Mouse (Mus musculus) liver, embryonic 14.5 days (tissue): Measurements from ENCODE around the gene Slc38a8. TPM values are rescaled to one million over a fixed set of nuclear protein-coding genes. Genes with fewer than 3 reads are reported as not detected.

Experiments used
- ATAC-seq: fragments of 200-750 bp; cut with Nextera tagmentation; 2 replicates; pipeline ENCODE4 v1.8.0; 2017; ENCODE audit warnings: moderate number of reproducible peaks, mild to moderate bottlenecking, moderate library complexity; ENCODE audit not compliant: insufficient read depth
- DNase-seq, 3 experiments: peaks; one replicate each; pipeline ENCODE4 v3.0.0-alpha.2; 2012 to 2013; ENCODE audit warnings: low read depth in 3 of 3, low spot score in 3 of 3
- H3K27ac ChIP-seq: fragments of 300-500 bp; sonication (generic); 2 replicates; pipeline ENCODE4 v1.5.1; 2014; ENCODE audit warnings: moderate library complexity, mild to moderate bottlenecking, control low read depth, inconsistent platforms
- H3K27me3 ChIP-seq: fragments of 300-500 bp; sonication (generic); 2 replicates; pipeline ENCODE4 v1.6.1; 2014; ENCODE audit warnings: mild to moderate bottlenecking, low read length, moderate library complexity; ENCODE audit not compliant: control insufficient read depth, insufficient read depth
- H3K36me3 ChIP-seq: fragments of 300-500 bp; sonication (generic); replicated peaks from 2 replicates; pipeline ENCODE4 v1.6.1; 2014; ENCODE audit warnings: low read depth; ENCODE audit not compliant: control insufficient read depth, insufficient read depth
- H3K4me1 ChIP-seq, 2 experiments: fragments of 200-500 bp in 1 of 2; fragments of 300-500 bp in 1 of 2; sonication (generic) in 1 of 2; replicated peaks; 2 replicates each; pipeline ENCODE4 v1.6.1; 2012 to 2014; ENCODE audit warnings: antibody characterized with exemption in 1 of 2, inconsistent platforms in 1 of 2, low read length in 1 of 2; ENCODE audit not compliant: control insufficient read depth in 2 of 2, insufficient read depth in 2 of 2
- H3K4me2 ChIP-seq: fragments of 300-500 bp; sonication (generic); 2 replicates; pipeline ENCODE4 v1.6.1; 2014; ENCODE audit warnings: low read depth, mild to moderate bottlenecking, control low read depth, moderate library complexity
- H3K4me3 ChIP-seq, 2 experiments: fragments of 200-500 bp in 1 of 2; fragments of 300-500 bp in 1 of 2; sonication (generic) in 1 of 2; 2 replicates each; pipeline ENCODE4 v1.5.1; 2012 to 2014; ENCODE audit warnings: low read depth in 2 of 2, low read length in 2 of 2, mild to moderate bottlenecking in 2 of 2, control low read depth in 1 of 2, inconsistent platforms in 1 of 2, moderate library complexity in 1 of 2; ENCODE audit not compliant: insufficient read depth in 1 of 2
- H3K9ac ChIP-seq: fragments of 300-500 bp; sonication (generic); replicated peaks from 2 replicates; pipeline ENCODE4 v1.6.1; 2014; ENCODE audit warnings: mild to moderate bottlenecking, control low read depth, moderate library complexity
- H3K9me3 ChIP-seq: fragments of 300-500 bp; sonication (generic); 2 replicates; pipeline ENCODE4 v1.6.1; 2016; ENCODE audit warnings: low read length, mixed read lengths; ENCODE audit not compliant: control insufficient read depth
- CTCF ChIP-seq: IDR thresholded peaks from 2 replicates; pipeline ENCODE4 v1.5.1; 2016; ENCODE audit warnings: antibody characterized with exemption, low read depth, control low read depth
- EP300 ChIP-seq: IDR thresholded peaks from 2 replicates; pipeline ENCODE4 v1.6.1; 2016; ENCODE audit warnings: antibody characterized with exemption, low read depth
- WGBS: fragments of 180-500 bp; shearing (Covaris S2); extraction: QIAGEN DNeasy Blood & Tissue Kit; methylation state at CpG from one replicate; pipeline ENCODE4 v1.1.7; 2014; ENCODE audit not compliant: insufficient replicate concordance; 5-methylcytosine and 5-hydroxymethylcytosine counted together
- polyA plus RNA-seq, 2 experiments: library from polyadenylated mRNA; depleted of rRNA in 1 of 2; stranded (reverse) in 1 of 2; unstranded in 1 of 2; fragments of >200 nt; fragmentation: Nextera tagmentation in 1 of 2; extraction: Ambion mirVana in 1 of 2; gene quantifications; 2 replicates each; pipeline versions ENCODE4 v1.2.1 to v1.2.3; 2012 to 2014

Gene Slc38a8
- polyA plus RNA-seq, 2 experiments: 0.02 TPM; not detected in 1

DNA sequence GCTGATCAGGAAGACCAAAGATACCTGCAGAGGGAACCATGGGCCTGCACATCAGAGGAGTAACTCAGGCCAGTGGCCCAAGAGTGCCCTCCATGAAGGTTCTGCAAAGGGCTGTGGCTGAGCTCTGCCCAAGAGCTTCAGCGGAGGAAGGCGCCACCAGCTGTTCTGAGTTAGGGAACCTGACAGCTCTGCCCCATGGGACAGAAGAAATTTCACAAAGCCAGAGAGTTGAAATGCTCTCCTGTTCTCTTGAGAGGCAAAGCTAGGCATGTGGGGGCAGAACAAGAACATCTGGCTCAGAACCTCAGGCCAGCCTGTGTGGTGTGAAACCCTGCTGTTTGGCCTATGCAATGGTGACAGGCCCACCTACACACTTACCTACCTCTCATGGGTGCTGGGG, 1.7 kb downstream of the Slc38a8 start:
- H3K9ac ChIP-seq: no peak overlapping the region
- no peak overlapping the region for H3K4me3 ChIP-seq
- no peaks in the 10 kb centered on the region for H3K9me3 ChIP-seq
- ATAC-seq (no peak), DNase-seq (no peak)
- 76% methylated on average over 2 of the region's 2 CpGs for WGBS
- no peaks in the 10 kb centered on the region for H3K4me1 ChIP-seq
- no peak for TF ChIP-seq CTCF
- TF ChIP-seq EP300: no peak
- no peak overlapping the region for H3K27ac ChIP-seq
- H3K4me2 ChIP-seq: no peak overlapping the region
- H3K36me3 ChIP-seq: no peaks in the 10 kb centered on the region
- H3K27me3 ChIP-seq: no peaks in the 10 kb centered on the region

- no peaks in the 10 kb centered on the region for H3K4me1 ChIP-seq
- no peak for DNase-seq
- H3K27me3 ChIP-seq: no peaks in the 10 kb centered on the region
- no peaks in the 10 kb centered on the region for H3K9me3 ChIP-seq
- TF ChIP-seq CTCF (peak; percentile 78), EP300 (no peak)
- WGBS: 18% methylated on average over 6 of the region's 6 CpGs
- H3K4me2 ChIP-seq: no peak overlapping the region
- no peak overlapping the region for H3K27ac ChIP-seq
- no peaks in the 10 kb centered on the region for H3K36me3 ChIP-seq
- no peak for ATAC-seq
- no peak overlapping the region for H3K9ac ChIP-seq
- H3K4me3 ChIP-seq: no peak overlapping the region
Observed at GRCm38 (mm10) chr8:119496848-119497247, 4.7 kb downstream of the Slc38a8 start.

- WGBS: 69% methylated on average over 7 of the region's 7 CpGs
- ATAC-seq: no peak
Observed at GRCm38 (mm10) chr8:119487093-119487492, 14.4 kb downstream of the Slc38a8 start.

DNA sequence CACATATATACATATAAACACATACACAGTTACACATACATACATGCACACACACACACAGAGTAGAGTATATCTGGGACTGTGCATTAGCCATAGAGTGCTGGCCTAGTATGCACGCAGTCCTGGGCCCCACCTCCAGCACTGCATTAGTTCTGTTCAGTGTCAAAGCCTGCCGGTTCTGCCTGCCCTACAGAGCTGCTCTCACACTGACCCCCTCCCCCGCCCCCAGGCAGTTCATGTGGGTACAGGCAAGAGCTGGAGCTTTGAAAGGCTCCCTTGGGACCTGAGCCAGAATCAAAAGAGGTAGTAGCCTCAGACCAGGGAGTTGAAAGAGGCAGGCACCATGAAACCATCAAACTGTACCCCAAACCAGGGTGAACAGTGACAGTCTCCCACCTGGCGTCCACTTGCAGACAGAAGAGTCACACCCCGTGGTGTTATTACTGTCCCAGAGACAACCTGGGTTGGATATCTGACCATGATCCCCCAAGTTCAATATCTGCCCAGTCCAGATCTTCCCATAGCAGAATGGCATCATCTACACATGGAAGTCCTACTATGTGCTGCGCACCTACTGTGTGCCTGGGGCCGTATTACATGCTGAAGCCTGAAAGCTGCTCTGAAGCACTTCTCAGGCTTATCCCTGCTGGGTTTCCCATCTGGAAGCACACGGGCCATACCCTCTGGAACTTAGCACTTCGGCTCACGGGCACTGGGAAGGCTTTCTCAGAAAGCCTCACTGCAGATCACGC, 17.2 kb downstream of the Slc38a8 start:
- Histone ChIP-seq H3K9me3 (no peaks in the 10 kb centered on the region), H3K4me2 (no peak overlapping the region), H3K27ac (no peak overlapping the region), H3K9ac (no peak overlapping the region), H3K27me3 (no peaks in the 10 kb centered on the region), H3K4me3 (no peak overlapping the region), H3K36me3 (no peaks in the 10 kb centered on the region), H3K4me1 (peaks cover 0 to 5% of the 10 kb centered on the region in 2 experiments; a peak in 1 of 4 replicates)
- ATAC-seq (no peak), DNase-seq (no peak)
- TF ChIP-seq EP300: no peak
- TF ChIP-seq CTCF: no peak
- WGBS: 70% methylated on average over 11 of the region's 11 CpGs

More at GRCm38 (mm10) chr8:119487093-119487492, 14.4 kb downstream of the Slc38a8 start:
- H3K4me1 ChIP-seq: peaks cover 0 to 9% of the 10 kb centered on the region in 2 experiments; a peak in 2 of 4 replicates
- H3K36me3 ChIP-seq: no peaks in the 10 kb centered on the region
- H3K27ac ChIP-seq: no peak overlapping the region
- H3K9ac ChIP-seq: no peak overlapping the region
- no peaks in the 10 kb centered on the region for H3K27me3 ChIP-seq
- no peak overlapping the region for H3K4me3 ChIP-seq
- H3K9me3 ChIP-seq: no peaks in the 10 kb centered on the region
- H3K4me2 ChIP-seq: no peak overlapping the region
- TF ChIP-seq EP300 (no peak), CTCF (no peak)
- DNase-seq: no peak

GRCm38 (mm10) chr8:119478684-119479083, 22.8 kb downstream of the Slc38a8 start:
- no peak overlapping the region for H3K4me2 ChIP-seq
- TF ChIP-seq EP300 (no peak), CTCF (no peak)
- DNase-seq: no peak
- H3K4me3 ChIP-seq: no peak overlapping the region
- no peak overlapping the region for H3K9ac ChIP-seq
- no peaks in the 10 kb centered on the region for H3K9me3 ChIP-seq
- no peaks in the 10 kb centered on the region for H3K36me3 ChIP-seq
- H3K4me1 ChIP-seq: no peaks in the 10 kb centered on the region
- 19% methylated on average over 5 of the region's 5 CpGs for WGBS
- H3K27me3 ChIP-seq: no peaks in the 10 kb centered on the region
- no peak overlapping the region for H3K27ac ChIP-seq
- no peak for ATAC-seq
